Mouse (Mus musculus) frontal cortex, postnatal 36 days (tissue): ENCODE measurements around the gene Vps72.
"Not testable (repeated sequence)": the region's sequence is repeated elsewhere in the genome, so short reads cannot be mapped to it uniquely, and the experiment has no call there.

Experiments
- DNase-seq, 2 experiments: peaks; one replicate each; pipeline ENCODE4 v3.0.0; 2022; ENCODE audit warnings: low spot score in 2 of 2

The Vps72 gene

DNA sequence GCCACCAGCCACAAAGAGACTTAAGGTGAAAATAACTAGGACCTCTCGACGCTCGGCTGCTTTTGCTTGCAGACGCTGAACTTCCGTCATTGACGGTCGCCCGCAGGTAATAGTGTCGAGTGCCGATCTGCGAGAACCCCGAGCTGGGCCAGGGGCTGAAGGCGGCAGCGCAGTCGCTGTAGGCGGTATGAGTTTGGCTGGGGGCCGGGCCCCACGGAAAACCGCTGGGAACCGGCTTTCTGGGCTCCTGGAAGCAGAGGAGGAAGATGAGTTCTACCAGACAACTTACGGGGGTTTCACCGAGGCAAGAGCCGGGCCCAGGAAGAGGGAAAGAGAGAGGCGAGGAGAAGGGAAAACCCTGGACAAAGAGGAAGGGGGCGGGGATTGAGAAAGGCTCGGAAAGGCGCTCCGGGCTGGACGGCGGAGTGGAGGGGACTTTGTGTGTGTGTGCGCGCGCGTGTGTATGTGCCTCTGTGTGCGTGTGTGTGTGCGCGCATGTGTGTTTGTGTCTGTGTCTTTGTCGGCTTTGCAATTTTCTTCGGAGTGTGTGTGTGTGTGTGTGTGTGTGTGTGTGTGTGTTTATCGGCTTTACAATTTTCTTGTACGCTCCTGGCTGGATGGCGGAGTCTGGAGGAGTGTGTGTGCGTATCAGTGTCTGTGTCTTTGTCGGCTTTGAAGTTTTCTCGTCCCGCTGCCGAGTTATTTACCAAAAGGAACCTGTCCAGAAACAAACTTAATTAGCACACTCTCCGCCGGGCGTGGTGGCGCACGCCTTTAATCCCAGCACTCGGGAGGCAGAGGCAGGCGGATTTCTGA lies at the start of gene Vps72:
Gene Vps72, plus strand, starts transcription at position 112 of the 816 bp plus-strand sequence.
- peak; percentile 94 for DNase-seq

DNA sequence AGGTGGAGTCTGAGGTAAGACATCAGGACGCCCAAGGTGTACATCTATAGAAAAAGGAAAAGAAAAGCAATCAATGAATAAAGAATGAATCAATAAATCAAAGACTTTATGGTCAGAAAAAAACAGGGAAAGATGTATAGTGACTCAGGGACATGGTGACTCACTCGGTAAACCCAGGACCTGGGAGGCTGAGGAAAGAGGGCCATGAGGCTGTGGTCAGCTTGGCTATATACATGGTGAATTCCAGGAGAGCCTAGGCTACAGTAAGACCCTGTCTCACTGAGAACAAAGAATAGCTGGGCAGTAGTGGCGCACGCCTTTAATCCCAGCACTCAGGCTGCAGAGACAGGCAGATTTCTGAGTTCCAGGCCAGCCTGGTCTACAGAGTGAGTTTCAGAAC lies 47.1 kb upstream of the Vps72 start:
- DNase-seq, result no peak

DNA sequence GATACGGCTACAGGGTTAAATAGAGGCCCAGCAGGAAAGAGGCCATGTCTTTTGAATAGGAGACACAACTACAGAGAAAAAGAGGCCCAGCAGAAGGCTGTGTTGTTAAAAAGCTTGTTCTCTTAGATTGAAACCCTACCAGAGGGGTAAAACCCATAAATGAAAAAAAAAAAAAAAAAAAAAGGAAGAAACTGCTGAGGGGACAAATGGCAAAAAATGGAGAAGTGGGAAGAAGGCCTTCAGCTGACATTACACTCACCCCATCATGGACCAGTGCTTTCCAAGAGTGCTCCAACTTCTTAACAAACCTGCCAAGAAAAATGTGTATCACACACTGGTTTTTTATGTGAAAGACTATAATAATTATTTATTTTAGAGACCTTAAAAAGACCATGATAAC lies 45.3 kb upstream of the Vps72 start:
- no peak for DNase-seq

DNA sequence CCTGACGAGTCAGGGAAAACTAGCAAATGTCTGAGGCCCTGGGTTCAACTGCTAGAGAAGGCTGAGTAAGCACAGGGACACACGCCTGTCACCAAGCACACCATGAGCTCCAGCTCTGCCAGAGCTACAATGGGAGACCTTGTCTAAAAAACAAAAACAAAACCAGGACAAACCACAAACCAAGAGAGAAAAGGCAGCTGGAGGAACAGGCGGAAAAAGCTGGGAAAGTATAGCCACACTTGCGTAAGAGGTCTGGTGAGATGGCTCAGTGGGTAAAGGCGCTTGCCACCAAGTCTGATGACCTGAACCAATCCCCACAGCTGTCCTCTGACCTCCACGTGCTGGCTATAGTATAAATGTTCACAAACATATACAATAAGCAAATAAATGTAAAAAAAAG lies 44.7 kb upstream of the Vps72 start:
- DNase-seq, result no peak

DNA sequence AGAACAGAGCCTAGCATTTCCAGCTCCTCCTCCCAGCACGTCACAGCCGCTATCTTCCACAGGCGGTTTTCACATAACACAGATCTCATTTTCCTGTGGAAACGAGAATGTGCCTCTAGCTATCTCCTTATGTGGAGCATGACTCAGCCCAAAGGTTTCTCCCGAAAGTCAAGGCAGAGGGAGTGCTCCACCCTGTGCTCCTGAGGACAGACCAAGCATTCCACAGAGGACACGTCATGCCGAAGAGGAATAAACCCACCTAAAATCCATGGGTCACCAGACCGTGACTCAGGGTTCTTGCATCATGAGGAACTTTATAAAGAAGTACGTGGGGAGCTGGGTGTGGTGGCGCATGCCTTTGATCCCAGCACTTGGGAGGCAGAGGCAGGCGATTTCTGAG lies 44.3 kb upstream of the Vps72 start:
- peak; percentile 24 to 28 for DNase-seq

DNA sequence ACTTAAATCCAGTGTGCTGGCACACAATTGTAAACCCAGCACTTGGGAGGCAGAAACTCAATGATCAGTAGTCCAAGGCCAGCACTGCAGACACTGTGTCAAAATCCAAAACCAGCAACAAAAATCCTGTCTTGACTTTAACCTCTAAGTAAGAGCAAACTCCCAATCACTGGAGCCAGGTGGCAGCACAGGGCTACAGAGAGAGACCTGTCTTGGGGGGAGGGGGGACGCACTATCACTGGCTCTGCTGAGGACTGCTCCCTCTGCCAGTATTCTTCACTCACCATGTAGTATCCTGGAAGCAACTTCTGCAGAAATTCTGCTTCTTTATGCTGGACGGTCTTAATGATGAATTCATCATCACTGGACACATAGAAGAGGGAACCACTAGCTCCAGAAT lies 39.2 kb upstream of the Vps72 start:
- DNase-seq, result no peak

DNA sequence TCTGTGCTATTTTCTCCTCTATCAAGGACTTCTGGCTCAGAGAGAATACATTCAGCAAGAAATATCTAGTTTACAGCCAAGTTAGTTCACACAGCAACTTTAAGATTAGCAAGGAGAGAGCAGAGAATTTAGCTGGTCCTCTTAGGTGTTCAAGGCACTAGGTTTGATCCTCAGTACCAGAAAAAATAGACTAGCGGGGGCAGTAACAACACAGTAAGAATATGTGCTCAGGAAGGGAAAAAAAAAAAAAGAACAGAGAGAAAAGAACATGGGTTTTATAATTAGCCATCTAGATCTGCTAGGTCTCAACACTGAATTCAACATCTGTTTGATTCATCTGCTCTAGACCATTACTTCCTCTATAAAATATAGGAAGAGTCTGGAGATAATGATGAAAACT lies 22.8 kb upstream of the Vps72 start:
- no peak for DNase-seq

DNA sequence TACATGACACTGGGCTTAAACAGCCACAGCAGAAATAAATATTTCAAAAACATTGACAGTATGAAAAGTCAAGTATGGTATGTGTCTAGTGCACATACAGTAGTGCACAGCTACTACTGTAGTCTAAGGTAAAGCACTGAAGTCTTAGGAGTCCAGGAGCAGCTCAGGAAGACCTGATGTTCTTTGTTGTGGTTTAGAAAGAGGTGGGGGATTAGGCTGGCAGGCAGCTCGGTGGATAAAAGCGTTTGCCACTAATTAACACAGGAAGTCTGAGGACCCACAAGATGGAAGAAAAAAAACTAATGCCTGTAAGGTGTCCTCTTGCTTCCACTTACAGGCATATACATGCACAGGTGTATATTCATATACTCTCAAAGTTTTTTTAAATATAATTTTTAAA lies 10.0 kb upstream of the Vps72 start:
- no peak for DNase-seq

DNA sequence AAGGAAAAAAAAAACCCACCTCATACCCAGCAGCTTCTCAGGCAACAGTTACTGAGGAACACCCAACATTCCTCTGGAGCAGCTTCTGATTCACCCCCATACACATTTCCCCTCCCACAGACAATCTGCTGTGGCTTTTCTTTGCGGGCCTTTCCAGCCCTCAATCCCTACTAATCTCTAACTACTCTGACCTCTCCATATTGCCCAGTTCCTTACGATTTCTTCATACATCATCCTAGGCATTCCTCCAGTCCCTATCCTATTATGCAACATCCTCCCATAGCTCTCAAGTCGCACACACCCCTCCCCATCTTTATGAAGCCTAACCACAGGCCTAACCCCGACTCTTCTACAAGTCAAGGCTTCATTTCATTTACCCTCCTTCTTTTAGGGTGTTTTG lies 5.7 kb upstream of the Vps72 start:
- DNase-seq, result peak; percentile 42 to 67

DNA sequence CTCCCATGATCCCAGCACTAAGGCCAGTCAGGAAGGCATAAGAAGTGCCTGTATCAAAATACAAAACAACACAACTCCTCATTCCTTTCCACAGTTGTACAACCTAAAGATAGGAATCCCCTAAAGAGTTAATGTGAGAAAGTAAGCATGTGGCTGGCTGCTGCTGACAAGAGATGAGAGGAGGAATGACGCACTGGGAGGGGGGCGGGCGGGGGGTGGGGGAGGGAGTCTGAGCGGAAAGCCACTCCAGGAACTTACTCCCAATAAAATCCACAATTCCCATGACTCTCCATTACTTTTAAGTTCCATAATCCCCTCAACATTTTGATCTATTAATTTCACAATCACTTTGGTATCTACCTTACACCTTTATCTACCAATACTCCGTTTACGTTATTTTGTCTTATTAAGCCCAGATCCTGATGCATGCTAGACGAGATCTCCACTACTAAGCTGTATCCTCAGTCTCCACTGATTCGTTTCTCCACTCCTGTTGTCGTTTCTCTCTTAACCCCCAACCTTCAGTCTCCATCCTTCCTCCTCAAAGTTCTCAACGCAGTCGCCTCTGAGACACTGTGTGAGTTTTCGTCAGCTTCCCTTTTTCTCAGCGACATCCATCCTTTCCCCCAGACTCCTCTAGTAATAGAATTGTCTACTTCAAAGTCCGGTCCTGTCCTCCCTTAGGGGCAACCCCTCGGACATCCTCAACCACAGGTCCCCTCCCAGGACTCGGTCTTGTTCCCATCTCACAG lies 5.1 kb upstream of the Vps72 start:
- no peak for DNase-seq

DNA sequence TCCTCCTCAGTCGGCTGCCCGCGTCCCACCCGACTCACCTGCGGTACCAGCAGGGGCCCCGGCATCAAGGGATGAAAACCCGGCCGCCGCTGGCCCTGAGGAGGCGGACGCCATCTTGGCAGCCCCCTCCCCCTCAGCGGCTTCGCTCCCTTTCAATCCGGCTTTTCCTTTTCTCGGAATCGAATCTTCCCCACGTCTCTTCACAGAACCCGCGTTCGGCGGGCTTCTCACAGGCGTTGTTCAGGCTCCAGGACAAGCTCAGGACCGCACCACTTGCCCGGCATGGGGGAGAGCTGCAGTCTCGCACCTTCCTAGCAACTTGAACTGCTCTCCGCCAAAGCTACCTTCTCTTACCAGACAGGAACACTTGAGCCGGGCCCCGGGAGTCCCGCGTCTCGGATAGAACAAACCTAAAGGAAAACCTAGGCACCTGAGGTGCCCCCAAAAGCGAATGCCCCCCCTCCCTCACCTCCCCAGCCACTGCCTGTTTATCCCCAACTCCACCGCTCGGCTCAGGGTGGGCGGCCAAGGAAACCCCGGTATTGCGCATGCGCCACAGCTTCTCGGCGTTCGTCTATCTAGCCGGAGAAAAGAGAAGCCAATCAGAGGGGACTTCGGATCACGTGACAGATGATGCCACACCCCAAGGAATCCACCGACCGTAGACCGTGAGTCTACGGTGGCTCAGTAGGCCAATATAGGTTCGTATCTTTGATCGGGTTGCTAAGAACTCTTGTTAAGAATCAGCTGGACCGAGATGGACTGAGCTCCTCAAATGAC lies 4.3 kb upstream of the Vps72 start, which contains the start of gene Pip5k1a:
Gene Pip5k1a, minus strand, starts transcription at position 593 of the 780 bp plus-strand sequence.
- DNase-seq, result peak; percentile 96 to 97

DNA sequence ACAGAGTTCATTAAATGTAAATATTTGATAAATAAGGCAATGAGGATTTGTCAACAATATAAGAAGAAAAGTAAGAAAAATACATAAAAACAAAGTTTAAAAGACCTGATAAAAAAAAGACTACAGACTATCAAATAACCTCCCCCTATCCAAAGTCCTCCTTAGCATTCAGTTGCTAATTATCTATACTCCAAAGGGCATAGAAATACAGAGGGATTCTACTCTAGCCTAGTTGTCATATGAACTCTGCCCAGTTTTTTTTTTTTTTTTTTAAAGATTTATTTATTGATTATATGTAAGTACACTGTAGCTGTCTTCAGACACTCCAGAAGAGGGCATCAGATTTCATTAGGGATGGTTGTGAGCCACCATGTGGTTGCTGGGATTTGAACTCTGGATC lies 3.5 kb upstream of the Vps72 start:
- not testable (repeated sequence) for DNase-seq

DNA sequence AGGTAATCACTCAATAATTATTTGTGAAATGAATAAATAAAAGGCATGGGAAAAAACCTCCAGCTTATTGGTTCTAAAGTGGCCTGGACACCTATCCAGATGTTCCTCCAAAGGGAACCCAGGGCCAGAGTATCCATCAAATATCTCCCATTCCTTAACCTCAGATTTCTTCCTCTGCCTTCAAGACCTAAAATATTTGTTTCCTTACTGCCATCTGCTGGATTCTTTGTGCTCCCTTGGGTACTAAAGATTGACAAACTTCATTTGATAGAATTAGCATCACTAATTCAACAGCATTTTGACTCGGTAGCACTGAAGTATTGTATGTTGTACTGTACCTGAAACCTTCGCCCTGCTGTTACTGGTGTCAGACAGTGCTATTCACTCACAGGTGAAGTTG lies 2.9 kb upstream of the Vps72 start:
- DNase-seq, result no peak

DNA sequence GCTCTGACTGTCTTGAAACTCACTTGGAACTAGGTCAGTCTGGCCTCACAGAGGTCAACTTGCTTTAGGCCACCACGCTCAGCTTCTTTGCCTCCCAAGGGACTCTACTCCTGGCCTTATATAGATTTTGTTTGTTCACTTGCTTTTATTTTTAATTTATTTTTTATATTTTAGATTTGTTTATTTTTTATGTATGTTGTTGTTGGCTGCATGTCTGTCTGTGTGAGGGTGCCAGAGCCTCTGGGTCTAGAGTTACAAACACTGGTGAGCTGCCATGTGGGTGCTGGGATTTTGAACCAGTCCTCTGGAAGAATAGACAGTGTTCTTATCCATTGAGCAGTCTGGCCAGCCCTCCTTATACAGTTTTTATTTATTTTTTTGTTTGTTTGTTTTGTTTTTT lies 1.9 kb downstream of the Vps72 start:
- no peak for DNase-seq

DNA sequence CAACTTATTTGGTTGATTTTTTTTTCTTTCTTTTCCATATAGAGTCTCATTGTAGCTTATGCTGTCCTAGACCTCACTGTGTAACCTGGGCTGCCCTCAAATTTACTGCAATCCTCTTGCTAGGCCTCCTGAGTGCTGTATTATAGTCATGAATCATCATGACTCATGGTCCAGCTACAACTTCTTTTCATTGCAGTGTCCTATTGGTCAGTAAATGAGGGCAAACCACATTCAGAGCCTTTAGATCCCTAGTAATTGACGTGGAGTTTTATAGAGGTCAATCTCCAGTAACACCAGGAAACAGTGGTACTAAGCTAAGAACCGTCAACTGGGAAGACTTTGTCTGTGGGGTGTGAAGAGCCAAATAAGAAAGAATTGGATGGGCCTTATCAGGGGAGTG lies 6.9 kb downstream of the Vps72 start:
- DNase-seq, result no peak

DNA sequence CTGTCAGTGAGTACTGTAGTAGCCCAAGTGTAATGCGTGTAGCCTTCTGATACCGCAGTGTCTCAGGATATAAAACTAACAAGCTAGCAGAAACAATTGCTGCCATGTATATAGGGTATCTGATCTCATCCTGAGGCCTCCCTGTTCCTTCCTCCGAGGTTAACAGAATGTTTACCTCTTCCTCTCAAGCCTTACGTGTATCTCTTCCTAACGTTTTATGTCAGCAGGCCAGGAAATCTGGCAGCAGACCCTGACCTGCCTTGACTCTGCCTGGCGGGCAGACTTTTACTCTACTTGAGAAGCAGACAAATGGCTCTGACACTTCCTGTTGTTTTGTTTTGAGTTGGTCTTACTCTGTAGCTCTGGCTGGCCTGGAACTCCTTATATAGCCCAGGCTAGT lies 10.8 kb downstream of the Vps72 start:
- no peak for DNase-seq

DNA sequence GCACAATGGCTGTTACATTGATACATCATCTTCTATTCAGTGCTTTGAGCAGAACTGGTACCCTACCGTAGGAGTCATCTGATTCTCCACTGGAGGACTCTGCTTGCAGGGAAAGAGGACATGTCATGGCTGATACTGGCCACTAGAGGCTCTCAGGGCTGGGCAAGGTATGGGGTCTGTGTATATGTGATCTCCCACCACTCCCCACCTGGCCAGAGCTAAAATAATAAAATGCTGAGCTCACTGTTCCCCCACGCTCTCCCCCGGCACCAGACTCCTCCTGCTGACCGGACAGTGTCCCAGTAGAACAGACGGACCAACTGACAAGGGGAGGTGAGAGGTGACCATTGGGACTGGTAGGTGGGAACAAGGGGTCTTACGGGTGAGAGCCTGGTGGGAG lies 13.4 kb downstream of the Vps72 start, which contains the start of gene Tmod4:
Gene Tmod4, plus strand, starts transcription at position 231 of the 400 bp plus-strand sequence.
- DNase-seq, result no peak

DNA sequence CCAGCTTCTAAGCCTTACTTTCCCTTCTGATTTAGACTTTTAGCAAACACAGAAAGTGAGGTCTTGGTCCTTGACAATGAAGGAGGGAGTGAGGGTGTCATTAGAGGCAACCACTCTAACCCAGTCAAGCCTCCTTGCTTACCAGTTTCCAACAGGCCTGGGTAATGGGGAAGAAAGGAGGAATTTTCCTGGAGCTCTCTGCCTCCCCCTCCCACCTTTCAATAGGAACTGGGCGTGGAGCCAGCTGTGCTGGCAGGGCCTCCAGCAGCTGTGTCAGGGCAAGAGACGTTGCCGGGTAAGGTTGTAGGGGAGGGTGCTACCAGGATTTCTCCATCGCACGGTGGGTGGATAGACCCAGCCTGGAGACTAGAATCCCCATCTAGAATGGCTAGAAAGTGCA lies 14.2 kb downstream of the Vps72 start:
- peak in 1 of 2 experiments; percentile 39 for DNase-seq

DNA sequence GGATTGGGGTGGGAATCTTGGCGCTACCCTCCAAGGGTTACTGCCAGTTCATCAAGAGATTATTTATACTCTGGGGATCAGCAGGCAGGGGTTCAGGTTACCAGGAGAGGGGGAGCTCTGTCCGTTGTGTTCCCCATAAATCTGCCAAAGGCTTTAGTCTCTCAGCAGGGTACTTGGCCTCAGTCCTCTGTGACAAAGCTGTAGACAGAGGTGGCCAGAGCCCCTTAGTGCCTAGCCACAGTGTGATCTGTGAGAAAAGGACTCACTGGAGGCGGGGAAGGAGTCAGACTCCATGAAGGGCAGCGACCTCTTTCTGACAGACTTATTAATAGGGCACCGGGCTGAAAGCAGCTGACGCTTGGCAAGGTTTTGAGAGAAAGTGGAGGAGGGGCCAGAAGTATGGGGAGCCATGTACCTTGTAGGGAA lies 18.4 kb downstream of the Vps72 start:
- DNase-seq, result no peak

DNA sequence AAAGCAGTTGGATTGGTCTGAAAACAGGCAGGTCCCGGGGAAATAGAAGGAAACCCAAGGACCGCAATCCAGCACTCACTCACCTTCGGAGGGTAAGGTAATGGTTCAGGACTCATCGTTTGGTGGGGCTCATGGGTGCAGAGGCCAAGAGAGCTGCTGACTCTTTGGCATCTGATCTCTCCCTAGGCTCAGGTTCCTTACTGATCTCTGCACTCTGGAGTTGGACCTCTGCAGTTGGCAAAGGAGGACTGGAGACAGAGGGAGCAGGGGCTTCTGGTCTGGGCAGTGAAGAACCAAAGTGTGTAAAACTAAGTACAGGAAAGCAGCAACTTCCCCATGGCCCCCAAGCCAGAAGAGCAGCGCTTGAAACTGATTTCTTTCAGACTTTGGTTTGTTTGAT lies 19.3 kb downstream of the Vps72 start:
- no peak for DNase-seq

DNA sequence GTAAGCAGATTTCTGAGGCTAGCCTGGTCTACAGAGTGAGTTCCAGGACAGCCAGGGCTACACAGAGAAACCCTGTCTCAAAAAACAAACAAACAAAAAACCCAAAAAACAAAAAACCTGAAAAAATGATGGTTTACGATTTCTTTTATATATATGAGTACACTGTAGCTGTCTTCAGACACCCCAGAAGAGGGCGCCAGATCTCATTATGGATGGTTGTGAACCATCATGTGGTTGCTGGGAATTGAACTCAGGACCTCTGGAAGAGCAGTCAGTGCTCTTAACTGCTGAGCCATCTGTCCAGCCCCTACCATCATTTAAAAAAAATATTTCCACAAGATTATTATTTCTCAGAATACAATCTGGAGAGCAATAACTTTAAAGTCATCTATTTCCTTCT lies 21.6 kb downstream of the Vps72 start:
- not testable (repeated sequence) for DNase-seq

DNA sequence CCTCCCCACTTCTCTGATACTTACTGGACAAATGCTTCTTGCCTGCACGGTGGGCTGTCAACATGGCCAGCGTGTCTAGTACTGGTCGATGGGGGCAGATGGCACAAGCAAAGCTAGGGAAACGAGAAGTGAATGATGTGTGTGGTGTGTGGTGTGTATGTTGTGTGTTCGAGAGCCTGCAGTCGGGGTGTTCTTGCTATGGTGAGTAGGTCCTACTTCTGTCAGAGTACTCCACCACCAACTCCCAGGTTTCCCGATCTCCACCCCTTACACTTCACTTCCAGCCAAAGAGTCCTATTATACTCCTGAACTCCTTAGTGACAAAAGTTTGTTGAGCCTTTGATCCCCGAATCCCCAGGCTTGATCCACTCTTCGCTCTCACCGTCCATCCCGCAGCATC lies 22.4 kb downstream of the Vps72 start:
- no peak for DNase-seq
